Mouse (Mus musculus) ES-E14 (cell line): ENCODE measurements at regions not wholly inside any gene's neighbourhood (a gene's known extent, or its start where the extent isn't known, plus 50 kb on each side); places are given as distances from the start of the nearest gene placed in this dataset.

Source experiments
- DNase-seq: peaks from one replicate; pipeline ENCODE4 v3.0.0-alpha.2; 2013; ENCODE audit warnings: low read depth, low spot score
- H3K27ac ChIP-seq: 2 replicates; pipeline ENCODE4 v1.5.1; 2012; ENCODE audit warnings: low read depth, mild to moderate bottlenecking, low read length, moderate library complexity, mixed read lengths; ENCODE audit not compliant: poor library complexity, insufficient read depth, severe bottlenecking
- H3K36me3 ChIP-seq: 2 replicates; pipeline ENCODE4 v1.6.1; 2012; ENCODE audit warnings: mild to moderate bottlenecking, low read length, moderate library complexity, mixed read lengths; ENCODE audit not compliant: control insufficient read depth, poor library complexity, insufficient read depth, severe bottlenecking
- H3K4me1 ChIP-seq, 2 experiments: fragments of 150-350 bp in 1 of 2; sonication (generic) in 1 of 2; 2 replicates each; pipeline ENCODE4 v1.6.1; 2012; ENCODE audit warnings: low read length in 2 of 2, mild to moderate bottlenecking in 1 of 2, mixed read lengths in 1 of 2; ENCODE audit not compliant: control insufficient read depth in 2 of 2, insufficient read depth in 2 of 2, poor library complexity in 1 of 2
- H3K4me3 ChIP-seq, 2 experiments: fragments of 150-350 bp in 1 of 2; sonication (generic) in 1 of 2; 2 replicates each; pipeline ENCODE4 v1.5.1; 2012; ENCODE audit warnings: low read length in 2 of 2, low read depth in 1 of 2, mild to moderate bottlenecking in 1 of 2, mixed read lengths in 1 of 2; ENCODE audit not compliant: insufficient read depth in 1 of 2, poor library complexity in 1 of 2, severe bottlenecking in 1 of 2
- H3K9ac ChIP-seq: 2 replicates; pipeline ENCODE4 v1.6.1; 2012; ENCODE audit warnings: low read depth, mild to moderate bottlenecking, low read length, mixed read lengths; ENCODE audit not compliant: poor library complexity, insufficient read depth, severe bottlenecking
- H3K9me3 ChIP-seq: fragments of 150-350 bp; sonication (generic); 2 replicates; pipeline ENCODE4 v1.6.1; 2012; ENCODE audit warnings: low read depth, mild to moderate bottlenecking, low read length; ENCODE audit not compliant: control insufficient read depth, insufficient read depth
- CHD2 ChIP-seq: IDR thresholded peaks from 2 replicates; pipeline ENCODE4 v1.6.1; 2014; ENCODE audit warnings: mild to moderate bottlenecking, low read depth, low read length, inconsistent platforms
- HCFC1 ChIP-seq: IDR thresholded peaks from 2 replicates; pipeline ENCODE4 v1.6.1; 2012; ENCODE audit warnings: low read length, inconsistent platforms, borderline replicate concordance; ENCODE audit not compliant: insufficient read depth
- MAFK ChIP-seq: IDR thresholded peaks from 2 replicates; pipeline ENCODE4 v1.6.1; 2014; ENCODE audit warnings: mild to moderate bottlenecking, low read depth, low read length, inconsistent platforms; ENCODE audit not compliant: insufficient read depth
- ZC3H11A ChIP-seq: IDR thresholded peaks from 2 replicates; pipeline ENCODE4 v1.6.1; 2012; ENCODE audit warnings: low read depth, mild to moderate bottlenecking, inconsistent platforms, low read length, borderline replicate concordance
- ZNF384 ChIP-seq: IDR thresholded peaks from 2 replicates; pipeline ENCODE4 v1.6.1; 2012; ENCODE audit warnings: low read depth, low read length, inconsistent platforms
- in situ Hi-C, 2 experiments: fragments of 600-800 bp; cut with MboI; formaldehyde crosslinking; loops; one replicate each; pipeline ENCODE4 v1.15.1; 2025; ENCODE audit warnings: low sequenced_read_pairs in 2 of 2, inconsistent platforms in 1 of 2; ENCODE audit not compliant: unreplicated experiment in 2 of 2

DNA sequence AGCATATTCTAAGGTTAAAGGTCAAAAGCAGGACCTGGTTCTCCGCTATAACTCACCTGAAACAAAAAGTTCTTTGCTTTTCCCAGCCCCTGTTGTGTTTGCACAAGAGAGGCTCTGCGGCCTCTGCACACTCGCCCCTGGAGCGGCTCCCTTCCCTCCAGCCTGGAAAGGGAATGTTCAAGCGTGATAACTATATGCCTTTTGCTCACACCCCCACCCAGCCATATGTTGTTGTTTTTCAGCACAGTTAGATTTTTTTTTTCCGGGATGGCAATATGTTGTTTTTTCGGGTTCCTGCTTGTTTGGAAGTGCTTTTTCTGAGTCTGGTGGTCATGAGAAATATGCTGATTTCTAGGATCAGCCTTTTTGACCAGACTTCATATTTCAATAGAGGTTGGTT lies 100.6 kb upstream of the Cypt12 start:
- H3K4me3 ChIP-seq, result no peak overlapping the region
- no peak overlapping the region for H3K27ac ChIP-seq
- no peak overlapping the region for H3K9ac ChIP-seq
- no peaks in the 10 kb centered on the region for H3K9me3 ChIP-seq
- H3K36me3 ChIP-seq, result no peaks in the 10 kb centered on the region
- no peak for DNase-seq
- TF ChIP-seq ZC3H11A (no peak), MAFK (no peak), CHD2 (no peak), HCFC1 (no peak), ZNF384 (no peak)
- in situ Hi-C loops, result no loop called here
- no peaks in the 10 kb centered on the region for H3K4me1 ChIP-seq

DNA sequence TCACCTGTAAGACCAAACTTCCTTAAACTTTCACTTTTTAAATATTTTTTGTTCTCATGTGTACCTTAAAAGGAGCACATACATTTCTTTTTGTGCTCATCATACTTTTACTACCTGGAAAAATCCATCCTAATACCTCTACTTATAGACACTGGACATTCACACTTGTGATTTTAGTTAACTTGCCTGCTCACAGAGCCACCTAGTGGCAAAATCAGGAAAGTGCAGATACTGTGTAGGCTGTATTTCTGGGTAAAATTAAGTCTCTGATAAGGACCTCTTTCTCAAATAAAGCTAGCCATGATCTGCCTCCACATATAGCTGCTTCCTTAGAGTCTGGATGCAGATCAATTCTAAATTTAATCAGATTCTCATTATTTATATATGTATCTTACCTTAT lies 100.0 kb upstream of the Cypt12 start:
- Histone ChIP-seq H3K27ac (no peak overlapping the region), H3K4me1 (no peaks in the 10 kb centered on the region), H3K9me3 (no peaks in the 10 kb centered on the region), H3K36me3 (no peaks in the 10 kb centered on the region), H3K4me3 (no peak overlapping the region), H3K9ac (no peak overlapping the region)
- peak; percentile 46 for DNase-seq
- no peak for TF ChIP-seq CHD2
- TF ChIP-seq HCFC1, result no peak
- TF ChIP-seq MAFK, result no peak
- no peak for TF ChIP-seq ZNF384
- TF ChIP-seq ZC3H11A, result no peak
- in situ Hi-C loops, result no loop called here

DNA sequence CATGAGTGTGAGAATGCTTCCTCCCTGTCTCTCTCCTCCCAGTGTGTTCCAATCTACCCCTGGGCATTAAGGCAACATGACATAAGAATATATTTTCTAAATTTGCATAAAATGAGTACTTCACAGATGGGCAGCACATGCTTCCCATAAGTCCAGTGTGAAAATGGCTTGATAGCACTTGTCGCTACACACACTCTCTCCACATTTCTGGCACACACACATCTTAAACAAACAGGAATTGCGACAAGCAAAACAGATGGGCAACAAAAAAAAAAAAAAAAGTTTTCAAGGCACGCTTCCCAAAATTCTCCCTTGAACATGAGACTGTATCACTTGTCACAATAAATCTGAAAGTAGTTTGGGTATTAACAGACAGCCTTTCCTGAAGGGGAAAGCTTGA lies 85.8 kb upstream of the Cypt12 start:
- Histone ChIP-seq H3K9me3 (no peaks in the 10 kb centered on the region), H3K4me1 (no peaks in the 10 kb centered on the region), H3K9ac (no peak overlapping the region), H3K27ac (no peak overlapping the region), H3K36me3 (no peaks in the 10 kb centered on the region), H3K4me3 (no peak overlapping the region)
- DNase-seq, result no peak
- TF ChIP-seq ZC3H11A, result no peak
- TF ChIP-seq CHD2, result no peak
- no peak for TF ChIP-seq MAFK
- TF ChIP-seq ZNF384, result no peak
- TF ChIP-seq HCFC1, result no peak
- in situ Hi-C loops, result no loop called here

DNA sequence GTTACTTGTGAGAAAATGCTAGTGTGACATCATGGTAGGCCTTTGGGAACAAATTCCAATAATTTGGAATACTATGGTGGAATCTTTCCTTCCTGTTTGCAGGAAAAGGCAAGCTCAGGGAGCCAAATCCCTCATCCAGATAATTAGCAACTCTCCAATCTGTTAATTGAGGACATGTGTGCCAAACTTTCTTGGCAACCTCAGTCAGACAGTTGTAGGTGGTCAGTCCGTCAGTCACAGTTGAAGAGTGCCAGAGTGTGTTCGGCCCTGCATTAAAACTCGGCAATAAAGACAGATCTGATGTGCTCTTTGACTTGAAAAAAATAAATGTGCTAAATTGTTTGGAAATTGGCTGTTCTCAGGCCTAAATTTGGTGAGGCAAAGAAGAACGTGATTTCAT lies 83.1 kb upstream of the Cypt12 start:
- Histone ChIP-seq H3K9me3 (no peaks in the 10 kb centered on the region), H3K27ac (no peak overlapping the region), H3K9ac (no peak overlapping the region), H3K4me1 (no peaks in the 10 kb centered on the region), H3K4me3 (no peak overlapping the region), H3K36me3 (no peaks in the 10 kb centered on the region)
- DNase-seq, result no peak
- in situ Hi-C loops, result no loop called here
- TF ChIP-seq ZNF384, result no peak
- TF ChIP-seq ZC3H11A, result no peak
- no peak for TF ChIP-seq CHD2
- TF ChIP-seq HCFC1, result no peak
- no peak for TF ChIP-seq MAFK

DNA sequence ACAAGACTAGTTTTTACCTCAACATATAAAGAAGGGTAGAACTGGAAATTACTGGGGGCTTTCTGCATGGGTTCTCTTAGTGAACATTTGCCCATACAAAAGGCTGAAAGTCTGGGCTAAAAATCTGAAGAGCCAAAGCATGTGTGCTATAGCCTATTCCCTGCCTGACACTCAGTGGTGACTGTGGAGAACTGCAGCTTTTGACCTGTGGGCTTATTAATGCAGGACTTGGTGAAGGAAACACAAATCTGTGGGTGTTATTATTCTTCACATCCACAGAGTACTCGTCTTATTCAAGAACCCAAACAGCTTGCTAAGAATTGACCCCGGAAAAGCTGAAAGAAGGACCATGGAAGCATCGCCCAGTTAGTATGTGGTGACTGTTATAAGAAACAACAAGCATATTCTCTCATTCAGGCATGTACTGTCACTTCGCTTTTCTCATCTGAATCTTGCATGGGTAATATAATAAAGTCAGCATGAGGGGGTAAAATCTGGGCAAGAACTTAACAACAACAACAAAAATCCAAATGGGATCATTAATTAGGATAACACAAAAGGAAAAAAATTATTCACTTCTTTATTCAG lies 77.2 kb upstream of the Cypt12 start:
- TF ChIP-seq MAFK (no peak), ZC3H11A (no peak), ZNF384 (no peak), CHD2 (no peak), HCFC1 (no peak)
- no peak overlapping the region for H3K4me3 ChIP-seq
- peak; percentile 9 for DNase-seq

More for the DNA sequence above, 77.2 kb upstream of the Cypt12 start:
- no peaks in the 10 kb centered on the region for H3K36me3 ChIP-seq
- in situ Hi-C loops, result no loop called here
- no peaks in the 10 kb centered on the region for H3K9me3 ChIP-seq
- H3K9ac ChIP-seq, result no peak overlapping the region
- H3K27ac ChIP-seq, result no peak overlapping the region
- no peaks in the 10 kb centered on the region for H3K4me1 ChIP-seq
